Mouse (Mus musculus): Measurements from ENCODE around the gene Gdpd3. TPM values are rescaled to one million over a fixed set of nuclear protein-coding genes. Genes with fewer than 3 reads are reported as not detected.

The Gdpd3 gene
- polyA plus RNA-seq, 1 experiment from 2014 or later, result 1.3 TPM

GRCm38 (mm10) chr7:126792721-126793443 lies 26.7 kb downstream of the Gdpd3 start:
- H3K27me3 ChIP-seq (ENCODE audit: control insufficient read depth, insufficient read depth, low read length), result no peaks in the 10 kb centered on the region
- peak overlapping the region; percentile 91 for H3K27ac ChIP-seq (replicated peaks; ENCODE audit: low read depth, low read length)
- DNase-seq (ENCODE audit: low spot score) (no peak), ATAC-seq (replicated peaks; ENCODE audit: insufficient number of reproducible peaks, low FRiP score, low TSS enrichment, low read depth) (peak; percentile 22; the same call in 1 of the 2 replicates)
- H3K4me2 ChIP-seq (ENCODE audit: low read depth, low read length), result peak overlapping the region; percentile 57
- 24% methylated on average over 11 of the region's 11 CpGs for WGBS
- peak overlapping the region; percentile 79 for H3K4me3 ChIP-seq (ENCODE audit: low read depth, low read length)
- H3K9me3 ChIP-seq (replicated peaks; ENCODE audit: control insufficient read depth, low read length), result no peaks in the 10 kb centered on the region
- H3K4me1 ChIP-seq (ENCODE audit: control insufficient read depth, insufficient read depth, low read length), result peaks cover 3% of the 10 kb centered on the region
- H3K9ac ChIP-seq (replicated peaks; ENCODE audit: low read length), result peak overlapping the region; percentile 47
- H3K36me3 ChIP-seq (replicated peaks; ENCODE audit: control insufficient read depth, insufficient read depth, low read depth, low read length), result peaks cover 22% of the 10 kb centered on the region

- no peak overlapping the region for H3K4me2 ChIP-seq (ENCODE audit: low read depth, low read length)
- H3K27ac ChIP-seq (replicated peaks; ENCODE audit: low read depth, low read length), result no peak overlapping the region
- H3K9me3 ChIP-seq (replicated peaks; ENCODE audit: control insufficient read depth, low read length), result no peaks in the 10 kb centered on the region
- 73% methylated on average over 4 of the region's 4 CpGs for WGBS
- H3K4me3 ChIP-seq (ENCODE audit: low read depth, low read length), result no peak overlapping the region
- DNase-seq (ENCODE audit: low spot score) (no peak), ATAC-seq (replicated peaks; ENCODE audit: insufficient number of reproducible peaks, low FRiP score, low TSS enrichment, low read depth) (no peak)
- peaks cover 3% of the 10 kb centered on the region for H3K4me1 ChIP-seq (ENCODE audit: control insufficient read depth, insufficient read depth, low read length)
- peaks cover 16% of the 10 kb centered on the region for H3K36me3 ChIP-seq (replicated peaks; ENCODE audit: control insufficient read depth, insufficient read depth, low read depth, low read length)
- H3K27me3 ChIP-seq (ENCODE audit: control insufficient read depth, insufficient read depth, low read length), result no peaks in the 10 kb centered on the region
- no peak overlapping the region for H3K9ac ChIP-seq (replicated peaks; ENCODE audit: low read length)
Measured at GRCm38 (mm10) chr7:126793456-126794270, 27.5 kb downstream of the Gdpd3 start.

GRCm38 (mm10) chr7:126794271-126794605 lies 28.1 kb downstream of the Gdpd3 start:
- WGBS, result 70% methylated on average over 4 of the region's 4 CpGs
- no peak for DNase-seq (ENCODE audit: low spot score)

GRCm38 (mm10) chr7:126795387-126796317 lies 29.5 kb downstream of the Gdpd3 start:
- Histone ChIP-seq H3K4me3 (ENCODE audit: low read depth, low read length) (no peak overlapping the region), H3K36me3 (replicated peaks; ENCODE audit: control insufficient read depth, insufficient read depth, low read depth, low read length) (peaks cover 9% of the 10 kb centered on the region), H3K9me3 (replicated peaks; ENCODE audit: control insufficient read depth, low read length) (no peaks in the 10 kb centered on the region), H3K9ac (replicated peaks; ENCODE audit: low read length) (no peak overlapping the region), H3K4me1 (ENCODE audit: control insufficient read depth, insufficient read depth, low read length) (peaks cover 3% of the 10 kb centered on the region), H3K27me3 (ENCODE audit: control insufficient read depth, insufficient read depth, low read length) (no peaks in the 10 kb centered on the region), H3K4me2 (ENCODE audit: low read depth, low read length) (no peak overlapping the region), H3K27ac (replicated peaks; ENCODE audit: low read depth, low read length) (no peak overlapping the region)
- 85% methylated on average over 16 of the region's 16 CpGs for WGBS
- ATAC-seq (replicated peaks; ENCODE audit: insufficient number of reproducible peaks, low FRiP score, low TSS enrichment, low read depth) (no peak), DNase-seq (ENCODE audit: low spot score) (no peak)

More at GRCm38 (mm10) chr7:126794271-126794605, 28.1 kb downstream of the Gdpd3 start:
- H3K9ac ChIP-seq (replicated peaks; ENCODE audit: low read length), result no peak overlapping the region
- no peak overlapping the region for H3K4me2 ChIP-seq (ENCODE audit: low read depth, low read length)
- no peak overlapping the region for H3K4me3 ChIP-seq (ENCODE audit: low read depth, low read length)
- peaks cover 3% of the 10 kb centered on the region for H3K4me1 ChIP-seq (ENCODE audit: control insufficient read depth, insufficient read depth, low read length)
- no peaks in the 10 kb centered on the region for H3K9me3 ChIP-seq (replicated peaks; ENCODE audit: control insufficient read depth, low read length)
- no peak for ATAC-seq (replicated peaks; ENCODE audit: insufficient number of reproducible peaks, low FRiP score, low TSS enrichment, low read depth)
- H3K36me3 ChIP-seq (replicated peaks; ENCODE audit: control insufficient read depth, insufficient read depth, low read depth, low read length), result peaks cover 16% of the 10 kb centered on the region
- H3K27me3 ChIP-seq (ENCODE audit: control insufficient read depth, insufficient read depth, low read length), result no peaks in the 10 kb centered on the region
- H3K27ac ChIP-seq (replicated peaks; ENCODE audit: low read depth, low read length), result no peak overlapping the region

GRCm38 (mm10) chr7:126796350-126796932 lies 30.3 kb downstream of the Gdpd3 start:
- WGBS, result 83% methylated on average over 8 of the region's 8 CpGs
- H3K27ac ChIP-seq (replicated peaks; ENCODE audit: low read depth, low read length), result no peak overlapping the region
- H3K4me1 ChIP-seq (ENCODE audit: control insufficient read depth, insufficient read depth, low read length), result peaks cover 3% of the 10 kb centered on the region
- DNase-seq (ENCODE audit: low spot score), result peak; percentile 45
- peaks cover 9% of the 10 kb centered on the region for H3K36me3 ChIP-seq (replicated peaks; ENCODE audit: control insufficient read depth, insufficient read depth, low read depth, low read length)
- no peak for ATAC-seq (replicated peaks; ENCODE audit: insufficient number of reproducible peaks, low FRiP score, low TSS enrichment, low read depth)
- no peak overlapping the region for H3K4me2 ChIP-seq (ENCODE audit: low read depth, low read length)
- H3K9me3 ChIP-seq (replicated peaks; ENCODE audit: control insufficient read depth, low read length), result no peaks in the 10 kb centered on the region
- no peaks in the 10 kb centered on the region for H3K27me3 ChIP-seq (ENCODE audit: control insufficient read depth, insufficient read depth, low read length)
- H3K9ac ChIP-seq (replicated peaks; ENCODE audit: low read length), result no peak overlapping the region
- H3K4me3 ChIP-seq (ENCODE audit: low read depth, low read length), result no peak overlapping the region

- Histone ChIP-seq H3K27ac (replicated peaks; ENCODE audit: low read depth, low read length) (peak within 1 kb of the TSS; percentile 84), H3K4me3 (ENCODE audit: low read depth, low read length) (peak within 1 kb of the TSS; percentile 87), H3K27me3 (ENCODE audit: control insufficient read depth, insufficient read depth, low read length) (no peaks in the 10 kb centered on the region), H3K4me2 (ENCODE audit: low read depth, low read length) (peak within 1 kb of the TSS; percentile 73), H3K9ac (replicated peaks; ENCODE audit: low read length) (peak within 1 kb of the TSS; percentile 88), H3K36me3 (replicated peaks; ENCODE audit: control insufficient read depth, insufficient read depth, low read depth, low read length) (peaks cover 9% of the 10 kb centered on the region), H3K9me3 (replicated peaks; ENCODE audit: control insufficient read depth, low read length) (no peaks in the 10 kb centered on the region), H3K4me1 (ENCODE audit: control insufficient read depth, insufficient read depth, low read length) (peaks cover 3% of the 10 kb centered on the region)
- 35% methylated on average over 21 of the region's 21 CpGs for WGBS
- ATAC-seq (replicated peaks; ENCODE audit: insufficient number of reproducible peaks, low FRiP score, low TSS enrichment, low read depth) (no peak), DNase-seq (ENCODE audit: low spot score) (peak; percentile 12)
Measured at GRCm38 (mm10) chr7:126797411-126798126, 31.4 kb downstream of the Gdpd3 start, which contains the start of gene Fam57b. TSS of gene Fam57b (plus strand) at chr7:126797668.
